Mouse (Mus musculus) MN1 (cell line): Measurements from ENCODE around the gene Olfr1008.
"Not testable (repeated sequence)": the region's sequence is repeated elsewhere in the genome, so short reads cannot be mapped to it uniquely, and the experiment has no call there.

Experiments used
- DNase-seq: peaks from one replicate; pipeline ENCODE4 v3.0.0-alpha.2; 2016; ENCODE audit warnings: low spot score

Gene Olfr1008

DNA sequence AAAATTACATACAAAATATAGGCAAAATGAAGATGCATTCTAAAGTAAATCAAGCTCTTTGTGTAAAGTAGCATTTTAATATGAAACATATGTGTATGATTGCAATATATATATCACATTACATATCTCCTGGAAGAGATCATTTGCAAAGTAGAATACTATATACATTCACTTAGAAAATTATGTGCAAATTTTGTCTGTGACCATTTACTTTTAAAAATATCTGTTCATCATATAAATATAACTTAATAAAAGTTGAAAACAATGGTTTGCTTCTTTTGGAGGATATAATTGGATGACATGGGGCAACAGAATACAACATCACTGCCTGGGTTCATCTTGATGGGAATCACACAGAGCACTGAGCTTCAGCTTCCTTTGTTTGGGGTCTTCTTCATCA is at the start of gene Olfr1008:
Gene Olfr1008 (plus strand): TSS at position 301 of the 400 bp plus-strand sequence.
- no peak for DNase-seq

- DNase-seq, result no peak
Observed at GRCm38 (mm10) chr2:85650604-85651003, 38.6 kb upstream of the Olfr1008 start, which contains the start of gene Olfr1002. TSS of gene Olfr1002 (minus strand) at chr2:85650704.

- DNase-seq, result not testable (repeated sequence)
Observed at GRCm38 (mm10) chr2:85664355-85664754, 24.9 kb upstream of the Olfr1008 start, which contains the start of gene Olfr154. TSS of gene Olfr154 (minus strand) at chr2:85664455.

- no peak for DNase-seq
Observed at GRCm38 (mm10) chr2:85678667-85679066, 10.6 kb upstream of the Olfr1008 start, which contains the start of gene Olfr1006. TSS of gene Olfr1006 (minus strand) at chr2:85678767.

DNA sequence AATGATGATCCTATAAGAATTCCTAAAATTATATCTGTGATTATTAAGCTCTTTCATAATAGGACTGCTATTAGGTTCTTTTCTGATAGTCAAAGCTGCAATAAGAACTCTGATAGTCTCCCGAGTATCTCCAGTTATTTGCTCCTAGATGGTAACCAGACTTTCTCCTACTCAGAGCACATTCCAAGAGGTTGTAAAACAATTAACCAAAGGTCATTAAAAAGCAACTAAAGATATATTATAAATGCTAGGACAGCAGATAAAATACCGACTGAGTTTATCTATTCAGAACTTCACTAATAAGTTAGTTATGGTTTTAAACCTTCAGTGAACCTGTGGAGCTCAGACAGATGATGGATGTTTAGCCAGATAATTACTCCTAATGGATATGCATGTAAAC is 21.4 kb downstream of the Olfr1008 start:
- DNase-seq, result not testable (repeated sequence)

DNA sequence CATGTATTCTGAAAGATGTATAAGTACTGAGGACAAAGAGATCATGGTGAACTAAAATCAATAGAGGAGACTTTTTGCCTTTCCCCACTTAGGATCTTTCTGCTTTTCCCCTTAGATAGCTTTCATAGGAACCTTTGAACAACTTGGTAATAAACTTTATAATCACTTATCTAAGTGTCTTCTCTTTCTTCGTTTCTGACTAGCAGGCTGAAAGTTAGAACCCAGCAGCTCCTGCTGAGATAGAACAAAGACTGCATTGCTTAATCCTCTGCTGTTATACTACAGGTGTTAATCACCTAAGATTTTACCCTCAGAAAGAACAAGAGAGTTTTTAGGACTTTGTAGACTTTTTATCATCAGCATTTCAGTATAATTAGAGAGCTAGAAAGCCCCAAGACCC is 21.9 kb downstream of the Olfr1008 start:
- no peak for DNase-seq

DNA sequence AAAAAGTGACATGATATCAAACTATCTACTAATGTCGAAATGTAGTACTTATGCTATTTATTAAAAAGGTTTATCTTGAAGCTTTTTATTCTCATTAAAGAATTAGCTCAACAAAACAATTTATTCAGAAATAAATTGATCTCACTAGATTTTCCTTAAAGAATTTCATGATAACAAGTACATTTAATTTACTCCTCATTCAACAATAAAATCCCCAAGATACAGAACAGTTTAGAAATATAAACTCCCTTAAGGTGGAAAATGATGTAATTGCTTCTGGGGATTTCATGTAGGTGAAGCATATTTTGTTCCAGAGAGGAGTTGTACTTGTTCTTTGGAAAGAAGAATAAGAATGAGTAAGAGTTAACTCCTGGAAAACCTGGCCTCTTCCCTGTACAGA is 25.9 kb downstream of the Olfr1008 start, which contains the start of gene Olfr1009:
Gene Olfr1009 (plus strand): TSS at position 301 of the 400 bp plus-strand sequence.
- DNase-seq, result no peak

DNA sequence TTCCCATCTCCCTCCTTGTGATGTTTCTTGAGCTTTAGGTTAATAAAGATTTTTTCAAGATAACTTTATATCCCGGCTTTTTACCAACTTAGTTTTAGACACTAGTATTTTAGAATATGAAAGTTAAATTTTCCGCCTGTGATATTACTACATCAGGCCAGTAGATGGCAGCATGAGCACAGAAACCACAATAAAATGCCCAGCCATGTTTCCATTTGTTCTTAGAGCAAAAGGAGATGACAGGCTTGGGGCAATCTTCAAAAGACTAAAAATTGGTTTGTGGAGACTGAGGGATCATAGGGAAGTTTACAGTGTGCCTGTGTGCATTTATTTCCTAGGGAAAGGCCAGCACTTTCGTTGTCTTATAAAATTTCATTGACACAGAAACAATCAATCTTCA is 36.6 kb downstream of the Olfr1008 start:
- peak; percentile 28 for DNase-seq
